Mouse (Mus musculus) kidney, embryonic 16.5 days (tissue): Measurements from ENCODE around the gene Cacnb3. TPM values are rescaled to one million over a fixed set of nuclear protein-coding genes. Genes with fewer than 3 reads are reported as not detected.

Experiments
- polyA plus RNA-seq: library from polyadenylated mRNA; unstranded; fragments of >200 nt; fragmentation: Nextera tagmentation; extraction: Ambion mirVana; gene quantifications from 2 replicates; pipeline ENCODE4 v1.2.1, GENCODE M21; 2015

Cacnb3 gene
- polyA plus RNA-seq, 1 experiment from 2014 or later: 34.9 TPM

Other genes with a start within 250 kb of the Cacnb3 start
- not detected in 2 replicates for gene Olfr283, start 249.9 kb upstream of the Cacnb3 start, polyA plus RNA-seq
- gene Olfr282, start 199.6 kb upstream of the Cacnb3 start, polyA plus RNA-seq: not detected in 2 replicates
- not detected in 2 replicates for gene Olfr281, start 178.3 kb upstream of the Cacnb3 start, polyA plus RNA-seq
- not detected in 2 replicates for gene OR5BS1P, start 160.9 kb upstream of the Cacnb3 start, polyA plus RNA-seq
- 0.21 and 0.55 TPM in 2 replicates for gene Lalba, start 148.1 kb upstream of the Cacnb3 start, polyA plus RNA-seq
- not detected in 2 replicates for gene Olfr279, start 138.4 kb upstream of the Cacnb3 start, polyA plus RNA-seq
- gene Kansl2, start 96.6 kb upstream of the Cacnb3 start, polyA plus RNA-seq: 106 and 113 TPM in 2 replicates
- 64.4 and 76.4 TPM in 2 replicates for gene Ccnt1, start 59.9 kb upstream of the Cacnb3 start, polyA plus RNA-seq
- 0.41 and 0.69 TPM in 2 replicates for gene 4930415O20Rik, start 59.8 kb upstream of the Cacnb3 start, polyA plus RNA-seq
- 24.4 and 26.0 TPM in 2 replicates for gene Adcy6, start 20.8 kb upstream of the Cacnb3 start, polyA plus RNA-seq
- gene Ddx23, start 32.1 kb downstream of the Cacnb3 start, polyA plus RNA-seq: 19.0 and 27.1 TPM in 2 replicates
- gene Rnd1, start 46.6 kb downstream of the Cacnb3 start, polyA plus RNA-seq: 0.45 and 0.75 TPM in 2 replicates
- gene Ccdc65, start 77.4 kb downstream of the Cacnb3 start, polyA plus RNA-seq: 0.95 and 1.1 TPM in 2 replicates
- gene Fkbp11, start 97.4 kb downstream of the Cacnb3 start, polyA plus RNA-seq: 36.6 and 39.1 TPM in 2 replicates
- 56.3 and 59.5 TPM in 2 replicates for gene Arf3, start 132.4 kb downstream of the Cacnb3 start, polyA plus RNA-seq
- 0.17 TPM in 1 of 2 replicates, not detected in the other for gene Wnt10b, start 147.3 kb downstream of the Cacnb3 start, polyA plus RNA-seq
- gene Wnt1, start 159.0 kb downstream of the Cacnb3 start, polyA plus RNA-seq: not detected in 2 replicates
- 2.6 and 3.3 TPM in 2 replicates for gene Ddn, start 178.7 kb downstream of the Cacnb3 start, polyA plus RNA-seq
- 103 and 119 TPM in 2 replicates for gene Prkag1, start 200.7 kb downstream of the Cacnb3 start, polyA plus RNA-seq
- gene Kmt2d, start 240.4 kb downstream of the Cacnb3 start, polyA plus RNA-seq: 12.4 and 14.1 TPM in 2 replicates